Mouse (Mus musculus): ENCODE measurements around the gene Col23a1.
"Not testable (repeated sequence)": the region's sequence is repeated elsewhere in the genome, so short reads cannot be mapped to it uniquely, and the experiment has no call there.

The Col23a1 gene

DNA sequence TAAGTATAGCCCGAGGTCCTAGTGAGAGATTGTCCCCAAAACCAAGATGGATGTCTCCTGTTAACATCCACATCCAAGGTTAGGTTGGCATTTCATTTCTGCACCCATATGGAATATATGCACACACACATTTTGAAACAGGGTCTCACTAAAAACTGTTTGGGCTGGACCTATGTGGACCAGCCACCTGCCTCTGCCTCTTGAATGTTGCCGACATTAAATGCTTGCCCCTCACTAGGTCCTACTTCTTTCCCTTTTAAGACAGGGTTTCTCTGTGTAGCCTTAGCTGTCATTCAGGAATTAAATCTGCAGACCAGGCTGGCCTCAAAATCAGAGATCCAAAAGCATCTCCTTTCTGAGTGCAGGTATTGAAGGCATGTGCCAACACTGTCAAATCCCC, 307.8 kb downstream of the Col23a1 start:
- DNase-seq, result no peak

DNA sequence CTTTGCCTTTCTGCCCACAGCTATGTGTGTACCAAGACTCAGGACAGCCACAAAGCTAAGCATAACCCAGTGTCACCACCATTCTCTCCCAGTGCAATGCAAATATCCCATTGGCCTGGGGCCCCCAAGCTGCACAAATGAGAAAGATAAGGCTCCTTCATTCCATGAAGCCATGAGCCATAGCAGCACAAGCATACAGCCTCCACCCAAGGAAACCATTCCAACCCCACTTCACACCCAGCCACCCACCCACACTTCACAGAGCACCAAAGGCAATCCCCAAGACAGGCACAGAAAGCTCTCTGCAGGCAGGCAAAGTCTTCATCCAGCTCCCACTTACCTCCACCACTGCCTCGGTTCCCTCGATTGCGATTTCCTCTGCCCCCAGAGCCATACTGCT, 312.5 kb downstream of the Col23a1 start:
- DNase-seq, result no peak

DNA sequence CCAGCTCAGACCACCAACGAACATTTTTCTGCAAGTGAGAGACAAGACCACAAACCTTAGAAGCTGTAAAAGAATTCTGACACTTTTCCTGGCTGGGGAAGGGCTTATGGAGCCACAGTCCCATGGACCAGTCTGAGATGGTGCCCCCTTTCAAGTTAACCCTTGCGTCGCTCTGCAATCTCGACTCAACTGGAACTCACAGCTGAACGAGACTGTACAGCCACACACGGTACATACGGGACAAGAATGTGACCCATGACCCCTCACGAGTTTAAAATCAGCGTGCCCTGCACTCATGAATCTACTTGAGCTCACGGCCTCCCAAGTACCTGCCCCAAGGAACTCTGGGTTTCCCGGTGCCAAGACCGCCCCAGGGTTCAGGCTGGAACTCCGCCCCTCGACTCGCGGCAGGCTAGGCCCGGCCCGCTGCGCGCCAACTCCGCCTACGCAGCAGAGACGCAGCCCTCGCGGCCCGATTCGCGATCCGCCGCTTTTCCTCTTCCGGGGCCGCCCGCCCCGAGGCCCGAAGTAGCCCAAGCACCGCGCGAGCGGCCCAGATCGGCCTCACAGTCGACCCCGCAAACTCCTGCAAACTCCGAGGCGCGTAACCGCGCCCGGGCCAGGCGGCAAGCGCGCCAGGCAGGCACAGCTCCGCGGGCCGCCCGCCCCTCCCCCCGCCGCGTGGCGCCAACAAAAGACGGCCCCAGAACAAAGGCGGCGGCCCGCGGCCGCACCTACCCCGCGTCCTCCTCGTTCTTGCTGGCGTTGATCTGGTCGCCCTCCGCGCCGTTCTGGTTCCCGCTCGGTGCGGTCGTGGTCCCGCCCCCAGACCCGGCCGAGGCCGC, 316.1 kb downstream of the Col23a1 start:
- DNase-seq, result peak; percentile 92

DNA sequence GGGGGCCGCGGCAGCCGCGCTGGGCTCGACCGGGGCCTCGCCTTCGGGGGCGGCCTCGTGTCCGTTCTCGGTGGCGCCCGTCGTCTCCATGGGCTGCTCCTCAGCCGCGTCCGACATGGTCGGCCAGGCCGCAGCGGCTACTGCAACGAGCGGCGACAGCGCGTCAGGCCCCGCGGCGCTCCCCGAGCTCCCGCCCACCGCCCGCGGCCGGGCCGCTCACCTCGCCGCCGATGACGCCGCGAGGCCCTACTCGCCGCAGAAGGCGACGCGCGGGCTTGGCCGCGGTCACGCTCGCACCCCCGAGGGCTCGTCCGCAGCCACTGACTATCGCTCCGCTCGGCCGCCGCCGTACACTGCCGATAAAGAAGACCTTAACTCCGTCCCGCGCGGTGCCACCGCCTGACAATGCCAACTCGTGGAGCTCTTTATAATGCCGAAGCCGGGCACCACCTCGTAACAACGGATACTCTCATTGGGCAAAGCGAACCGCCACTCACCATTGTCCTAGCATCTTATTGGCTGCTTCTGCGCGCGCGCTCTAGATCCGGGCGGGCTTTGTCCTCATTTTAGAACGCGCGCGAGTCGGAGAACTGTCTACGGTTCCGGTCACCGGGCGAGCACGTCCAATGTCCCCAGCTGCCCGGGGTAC, 316.9 kb downstream of the Col23a1 start, which contains the start of gene Hnrnpab:
Gene Hnrnpab (minus strand): TSS at position 401 of the 649 bp plus-strand sequence.
- DNase-seq, result peak; percentile 98

DNA sequence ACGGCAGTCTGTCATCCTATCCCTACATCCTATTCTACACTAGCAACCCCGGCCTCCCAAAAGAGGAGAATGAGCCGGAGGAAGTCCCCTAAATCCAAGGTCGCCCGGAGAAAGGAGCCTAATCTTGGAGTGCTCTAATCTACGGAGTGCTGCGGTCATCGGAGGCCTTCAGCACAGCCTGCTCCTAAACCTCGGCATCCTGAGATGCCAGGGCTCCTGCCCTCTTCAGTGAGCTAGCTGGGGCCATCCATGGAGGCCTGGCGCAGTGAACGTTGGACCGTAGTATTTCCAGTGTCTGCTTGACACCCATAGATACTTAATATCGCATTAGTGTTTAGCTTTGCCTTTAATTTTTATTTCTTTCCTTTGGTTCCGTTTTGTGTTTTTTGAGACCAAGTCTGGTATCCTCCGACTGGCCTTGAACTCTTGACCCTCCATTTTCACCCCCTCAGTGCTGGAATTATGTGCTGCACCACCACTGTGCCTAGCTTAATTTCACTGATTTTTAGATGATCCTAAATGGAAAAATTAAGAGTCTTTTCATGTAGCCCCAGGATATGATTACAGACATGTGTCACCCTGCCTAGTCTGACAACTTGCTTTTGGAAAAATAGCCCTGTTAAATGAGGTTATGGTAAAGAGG, 317.5 kb downstream of the Col23a1 start:
- no peak for DNase-seq

DNA sequence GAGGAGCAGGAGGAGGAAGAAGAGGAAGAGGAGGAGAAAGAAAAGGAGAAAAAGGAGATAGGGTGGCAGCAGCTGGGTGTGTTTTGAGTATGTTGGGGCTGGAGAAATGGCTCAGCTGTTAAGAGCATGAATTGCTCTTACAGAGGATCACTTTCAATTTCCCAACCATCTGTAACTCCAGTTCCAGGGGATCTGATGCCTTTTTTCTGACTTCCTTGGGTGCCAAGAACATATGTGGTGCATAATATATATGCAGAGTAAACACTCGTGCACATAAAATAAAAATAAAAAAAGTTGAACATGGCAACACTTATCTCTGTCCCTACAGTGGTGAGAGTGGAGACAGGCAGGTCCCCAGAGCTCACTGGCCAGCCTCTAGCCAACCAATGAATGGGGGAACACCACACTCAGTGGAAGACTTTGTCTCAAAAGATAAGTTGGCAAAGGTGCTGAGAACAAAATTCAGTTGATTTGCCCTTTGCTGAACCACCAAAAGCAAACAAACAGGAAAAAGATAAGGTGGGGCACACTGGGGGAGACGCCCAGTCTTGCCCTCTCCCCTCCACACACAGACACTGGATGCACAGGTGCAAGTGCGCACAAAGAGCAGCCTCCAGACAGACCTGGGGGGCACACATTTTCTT, 319.7 kb downstream of the Col23a1 start:
- no peak for DNase-seq

DNA sequence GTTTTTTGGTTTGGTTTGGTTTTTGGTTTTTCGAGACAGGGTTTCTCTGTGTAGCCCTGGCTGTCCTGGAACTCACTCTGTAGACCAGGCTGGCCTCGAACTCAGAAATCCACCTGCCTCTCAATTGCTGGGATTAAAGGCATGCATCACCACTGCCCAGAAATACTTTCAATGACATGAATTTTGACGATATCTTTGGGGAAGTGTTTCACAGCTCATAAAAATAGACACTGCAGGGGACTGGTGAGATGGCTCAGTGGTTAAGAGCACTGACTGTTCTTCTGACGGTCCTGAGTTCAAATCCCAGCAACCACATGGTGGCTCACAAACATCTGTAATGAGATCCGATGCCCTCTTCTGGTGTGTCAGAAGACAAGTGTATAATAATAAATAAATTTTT, 320.2 kb downstream of the Col23a1 start:
- DNase-seq, result not testable (repeated sequence)

DNA sequence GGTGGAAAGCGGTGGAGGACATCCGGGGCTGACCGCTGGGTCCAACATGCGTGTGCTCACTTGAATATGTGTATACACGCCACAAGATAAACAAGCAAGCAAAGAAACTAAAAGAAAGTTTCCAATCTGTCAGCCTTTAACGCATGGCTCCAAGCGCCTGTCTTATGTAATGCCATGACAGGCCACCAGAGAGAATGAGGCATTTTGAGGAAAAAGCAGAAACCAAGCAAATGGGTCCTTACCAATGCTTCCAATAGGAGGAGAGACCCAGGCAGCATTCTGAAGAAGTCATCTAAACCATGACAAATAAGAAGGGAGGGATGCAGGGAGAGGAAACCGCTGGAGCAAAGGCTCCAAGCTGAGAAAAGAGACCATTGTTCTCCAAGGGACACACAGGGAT, 324.5 kb downstream of the Col23a1 start:
- DNase-seq, result no peak

DNA sequence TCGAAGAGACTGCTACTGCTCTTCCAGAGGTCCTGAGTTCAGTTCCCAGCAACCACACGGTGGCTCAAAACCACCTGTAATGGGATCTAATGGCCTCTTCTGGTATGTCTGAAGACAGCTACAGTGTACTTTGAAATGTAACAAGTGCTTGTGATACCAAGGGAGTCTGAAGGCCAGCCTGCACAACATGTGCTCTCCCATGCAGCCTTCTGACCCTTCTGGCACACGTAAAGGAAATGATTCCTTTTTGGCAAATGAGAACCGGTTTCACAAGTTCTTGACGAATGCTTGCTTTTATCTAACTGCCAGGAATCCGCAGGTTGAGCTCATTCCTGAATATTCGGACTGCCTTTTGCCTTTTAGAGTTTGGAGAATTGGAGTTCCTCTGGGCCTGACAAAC, 325.4 kb downstream of the Col23a1 start:
- no peak for DNase-seq

DNA sequence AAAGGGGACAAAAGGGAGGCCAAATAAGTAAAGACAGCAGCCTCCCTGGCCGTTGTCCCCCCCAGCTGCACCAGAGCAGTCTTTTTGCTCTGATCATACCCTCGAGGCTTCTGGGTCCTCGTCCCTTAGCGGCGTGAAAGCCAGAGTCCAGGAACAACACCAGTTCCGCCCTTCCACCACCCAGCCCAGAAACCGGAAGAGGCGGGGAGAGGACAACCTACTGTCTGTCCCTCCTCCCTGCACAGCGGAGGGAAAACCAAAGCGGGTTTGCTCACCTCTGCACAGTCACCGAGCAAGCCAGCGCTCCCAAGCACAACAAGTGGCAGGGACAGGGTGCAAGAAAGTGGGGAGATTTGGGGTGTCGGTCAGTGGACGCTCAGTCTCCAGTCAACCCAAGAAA, 325.9 kb downstream of the Col23a1 start:
- peak; percentile 79 for DNase-seq

DNA sequence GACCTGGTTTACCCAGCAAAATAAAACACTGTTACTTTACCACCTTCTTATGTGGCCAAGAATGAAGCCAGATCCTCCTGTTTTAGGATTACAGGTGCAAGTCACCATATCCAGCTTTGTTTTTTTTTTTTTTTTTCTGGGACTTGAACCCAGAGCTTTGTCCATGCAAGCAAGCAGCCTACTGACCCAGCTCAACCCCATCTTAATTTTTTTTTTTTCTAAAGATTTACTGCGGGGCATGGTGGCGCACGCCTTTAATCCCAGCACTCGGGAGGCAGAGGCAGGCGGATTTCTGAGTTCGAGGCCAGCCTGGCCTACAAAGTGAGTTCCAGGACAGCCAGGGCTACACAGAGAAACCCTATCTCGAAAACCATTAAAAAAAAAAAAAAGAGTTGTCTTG, 326.4 kb downstream of the Col23a1 start:
- not testable (repeated sequence) for DNase-seq

DNA sequence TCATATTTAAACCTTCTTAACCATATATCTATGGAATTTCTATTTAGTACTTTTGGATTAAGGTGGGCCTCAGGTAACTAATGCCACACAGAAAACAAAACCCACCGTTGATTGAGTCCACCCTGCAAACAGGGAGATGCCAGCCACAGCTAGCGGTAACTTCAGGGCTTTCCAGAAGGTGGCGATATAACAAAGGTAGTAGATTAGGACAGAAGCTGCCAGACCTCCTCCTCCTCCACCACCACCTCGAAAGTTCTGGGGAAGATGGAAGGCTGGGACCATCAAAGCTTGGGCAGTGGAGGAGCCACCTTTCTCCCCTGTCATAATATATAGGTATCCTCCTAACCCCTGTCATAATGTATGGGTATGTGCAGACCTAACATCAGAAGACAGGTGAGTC, 328.0 kb downstream of the Col23a1 start:
- DNase-seq, result peak; percentile 73

DNA sequence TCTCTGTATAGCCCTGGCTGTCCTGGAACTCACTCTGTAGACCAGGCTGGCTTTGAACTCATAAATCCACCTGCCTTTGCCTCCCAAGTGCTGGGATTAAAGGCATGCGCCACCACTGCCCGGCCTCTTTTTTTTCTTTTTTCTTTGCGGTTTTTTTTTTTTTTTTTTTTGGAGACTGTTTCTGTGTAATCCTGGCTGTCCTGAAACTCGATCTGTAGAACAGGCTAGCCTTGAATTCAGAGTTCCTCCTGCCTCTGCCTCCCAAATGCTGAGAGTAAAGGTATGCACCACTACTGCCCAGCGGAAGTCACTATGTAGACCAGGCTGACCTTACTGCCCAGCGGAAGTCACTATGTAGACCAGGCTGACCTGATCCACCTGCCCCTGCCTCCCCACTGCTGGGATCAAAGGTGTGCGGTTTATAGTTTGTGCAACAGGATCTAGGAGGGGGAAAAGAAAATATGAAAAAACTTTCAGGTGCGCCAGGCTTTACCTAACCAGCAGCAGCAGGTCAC, 329.2 kb downstream of the Col23a1 start:
- DNase-seq, result no peak

DNA sequence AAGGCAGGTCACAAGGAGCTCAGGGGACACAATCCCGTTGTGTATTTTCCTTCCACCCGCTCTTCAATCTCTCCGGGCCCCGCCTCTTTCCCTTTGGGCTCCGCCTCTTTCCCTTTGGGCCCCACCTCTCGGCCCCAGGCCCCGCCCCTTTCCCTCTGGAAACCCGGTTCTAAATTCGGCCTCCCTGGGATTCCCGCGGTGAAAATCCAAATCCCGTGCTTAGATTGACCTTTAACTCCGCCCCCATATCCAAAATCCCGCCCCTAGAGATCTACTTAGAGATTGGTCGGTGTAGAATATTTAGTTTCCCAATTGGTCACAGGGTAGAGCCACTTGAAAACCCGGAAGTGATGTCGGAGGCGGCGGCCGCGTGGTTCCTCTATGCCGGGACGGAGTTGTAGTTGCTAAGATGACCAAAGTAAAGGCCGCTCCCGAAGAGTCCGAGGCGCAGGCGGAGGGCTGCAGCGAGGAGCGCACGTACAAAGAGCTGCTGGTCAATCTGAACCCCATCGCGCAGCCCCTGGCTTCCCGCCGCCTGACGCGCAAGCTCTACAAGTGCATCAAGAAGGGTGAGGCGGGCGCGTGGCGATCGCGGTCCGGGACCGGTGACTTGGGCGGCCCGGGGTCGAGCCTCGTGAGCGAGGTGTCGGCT, 329.8 kb downstream of the Col23a1 start, which contains the start of gene Nhp2:
Gene Nhp2 (plus strand): TSS at position 327 of the 652 bp plus-strand sequence.
- peak; percentile 98 for DNase-seq

DNA sequence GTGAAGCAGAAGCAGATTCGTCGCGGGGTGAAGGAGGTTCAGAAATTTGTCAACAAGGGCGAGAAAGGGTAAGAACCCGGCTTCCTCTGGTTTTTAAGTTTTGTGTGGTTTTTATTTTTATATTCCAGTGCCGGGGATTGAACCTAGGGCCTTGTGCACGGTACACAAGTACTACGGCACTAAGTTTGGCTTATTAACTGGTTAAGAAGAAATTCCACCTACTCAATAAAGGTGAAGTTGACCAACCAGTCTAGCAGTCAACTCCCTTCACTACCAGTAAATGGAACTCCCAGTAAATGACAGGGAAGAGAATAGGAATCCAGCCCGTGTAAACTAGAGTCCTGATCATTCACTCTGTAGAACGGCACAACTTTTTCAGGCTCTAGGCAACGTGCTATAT, 330.4 kb downstream of the Col23a1 start:
- no peak for DNase-seq

DNA sequence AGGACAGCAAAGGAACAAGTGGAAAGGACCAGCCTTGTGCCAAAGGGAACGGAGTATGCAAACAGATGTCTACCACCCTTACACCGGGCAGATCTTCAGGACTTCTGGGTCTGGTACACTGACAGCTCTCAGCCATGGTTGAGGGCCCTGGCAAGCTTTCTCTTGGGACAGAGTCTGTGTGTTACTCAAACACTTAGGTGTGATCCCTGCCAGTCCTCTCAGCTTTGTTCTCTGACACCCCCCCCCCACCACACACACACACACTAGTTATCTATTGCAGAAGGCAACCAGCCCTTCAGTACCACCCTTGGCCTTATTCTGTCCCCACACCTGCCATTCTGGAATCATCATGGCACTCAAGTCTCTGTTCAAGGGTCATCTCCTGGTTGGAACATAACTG, 332.1 kb downstream of the Col23a1 start:
- DNase-seq, result no peak

DNA sequence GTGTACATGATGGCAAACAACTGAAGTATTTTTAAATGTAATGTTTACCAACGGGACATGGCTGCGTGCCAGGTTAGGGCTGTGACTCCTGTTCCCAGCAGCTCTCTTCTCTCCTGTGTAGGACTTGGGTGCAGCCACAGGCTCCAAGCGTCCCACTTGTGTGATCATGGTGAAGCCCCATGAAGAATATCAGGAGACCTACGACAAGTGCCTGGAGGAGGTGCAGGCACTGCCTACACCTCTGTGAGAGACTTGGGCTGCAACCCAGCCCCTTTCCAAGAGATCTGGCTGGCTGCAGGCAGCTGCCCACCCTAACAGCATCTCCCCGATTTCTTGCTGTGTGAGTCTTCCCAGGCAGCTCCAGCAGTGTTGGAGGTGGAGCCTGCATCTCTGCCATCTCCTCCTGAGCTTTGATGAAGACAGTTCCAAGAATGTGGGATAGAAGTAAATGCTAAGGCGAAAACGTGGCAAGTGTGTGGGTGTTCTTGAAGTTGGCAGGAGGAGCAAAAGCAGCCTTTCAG, 333.3 kb downstream of the Col23a1 start:
- DNase-seq, result no peak

DNA sequence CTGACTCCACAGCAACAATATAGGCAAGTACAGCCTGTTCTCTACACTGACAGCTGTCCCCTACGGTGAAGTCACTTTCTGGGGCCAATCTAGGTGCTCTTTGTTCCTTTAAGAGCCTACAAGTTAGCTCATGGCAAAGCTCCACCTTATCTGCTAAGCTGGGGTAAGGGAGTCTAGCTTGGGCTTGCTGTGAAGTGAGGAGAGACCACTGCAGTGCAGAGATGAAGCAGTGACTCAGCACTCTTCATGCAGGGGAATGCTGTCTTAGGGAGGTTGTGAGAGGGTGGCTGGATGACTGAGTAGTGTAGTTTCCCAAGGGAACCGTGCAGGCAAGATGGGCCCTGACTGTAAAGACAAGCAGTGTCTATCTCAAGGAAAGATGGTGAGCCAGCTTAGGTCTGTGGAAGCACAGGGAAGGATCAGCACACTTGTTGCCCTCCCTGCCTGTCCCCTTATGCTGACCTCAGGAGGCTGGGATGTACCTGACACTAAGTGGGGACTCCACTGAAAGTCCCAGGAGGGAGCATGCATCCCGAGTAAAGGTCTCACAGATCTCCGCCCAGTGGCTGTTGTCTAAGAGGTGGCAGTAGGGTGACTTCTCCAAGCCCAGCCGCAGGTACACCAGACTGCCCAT, 335.6 kb downstream of the Col23a1 start:
- DNase-seq, result no peak

DNA sequence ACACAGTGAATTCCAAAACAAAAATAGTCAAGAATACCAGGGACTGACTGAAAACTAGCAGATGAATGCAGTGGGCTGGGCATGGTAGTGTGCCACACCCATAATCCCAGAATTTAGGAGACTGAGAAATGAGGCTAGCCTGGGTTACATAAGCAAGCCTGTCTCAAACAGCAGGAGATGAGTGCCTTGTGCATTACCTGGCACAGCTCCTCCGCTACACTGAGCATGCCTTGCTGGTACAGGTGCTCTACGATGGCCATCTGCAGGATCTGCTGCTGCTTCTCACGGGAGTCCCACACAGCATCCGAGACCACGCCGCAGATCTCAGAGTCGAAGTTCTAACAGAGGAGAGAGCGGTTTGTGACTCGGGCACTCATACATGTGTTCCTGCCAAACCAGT, 337.7 kb downstream of the Col23a1 start:
- DNase-seq, result no peak

DNA sequence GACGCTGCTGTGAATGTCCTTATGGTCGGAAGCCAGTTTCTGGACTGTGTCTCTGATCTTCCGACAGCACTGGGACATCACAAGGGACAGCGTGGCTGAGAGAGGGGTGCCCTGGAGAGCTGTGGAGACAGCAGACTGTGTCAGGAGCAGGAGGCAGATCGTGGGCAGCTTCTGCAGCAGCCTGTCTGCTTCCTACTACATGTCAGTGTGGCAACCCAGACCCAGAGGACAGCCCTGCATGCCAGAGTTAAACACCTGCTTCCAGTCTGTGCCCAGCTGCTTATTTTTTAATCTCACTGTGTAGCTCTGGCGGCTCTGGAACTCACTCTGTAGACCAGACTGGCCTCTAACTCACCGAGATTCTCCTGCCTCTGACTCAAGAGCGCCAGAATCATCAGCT, 338.2 kb downstream of the Col23a1 start:
- DNase-seq, result no peak

DNA sequence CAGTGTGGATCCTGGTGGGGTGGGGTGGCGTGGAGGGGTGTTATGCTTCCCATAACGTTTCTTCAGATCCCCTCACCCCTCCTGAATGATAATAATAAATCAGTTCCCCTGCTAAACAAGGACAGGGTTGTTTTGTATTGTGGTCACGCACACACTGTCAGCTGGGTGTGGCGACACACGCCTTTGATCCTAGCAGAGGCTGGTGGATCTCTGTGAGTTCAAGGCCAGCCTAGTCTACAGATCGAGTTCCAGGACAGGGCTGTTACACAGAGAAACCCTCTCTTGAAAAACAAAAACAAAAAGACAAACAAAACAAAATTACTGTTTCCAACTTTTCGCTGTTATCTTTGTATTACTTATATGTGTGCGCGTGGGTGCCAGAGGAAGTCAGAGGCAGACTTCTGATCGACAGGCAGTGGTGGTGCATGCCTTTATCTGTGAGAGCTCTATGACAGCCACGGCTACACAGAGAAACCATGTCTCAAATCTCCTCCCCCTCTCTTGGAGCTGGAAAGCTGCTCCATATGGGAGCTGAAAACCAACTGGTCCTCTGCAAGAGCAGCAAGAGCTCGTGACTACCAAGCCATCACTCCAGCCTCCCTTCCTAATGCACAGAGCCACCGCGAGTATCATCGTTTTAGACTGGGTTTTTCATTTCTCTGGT, 340.1 kb downstream of the Col23a1 start:
- no peak for DNase-seq
